Mouse (Mus musculus) splenic B cell, adult 2 months (primary cell): ENCODE measurements around the gene Arhgef9.

Source experiments
- DNase-seq: peaks from one replicate; pipeline ENCODE4 v3.0.0-alpha.2; 2011; ENCODE audit warnings: low read depth, low spot score
- H3K27me3 ChIP-seq: 2 replicates; pipeline ENCODE4 v1.6.1; 2012; ENCODE audit warnings: mild to moderate bottlenecking, low read length, moderate library complexity, mixed read lengths; ENCODE audit not compliant: control insufficient read depth, poor library complexity, insufficient read depth, severe bottlenecking
- H3K36me3 ChIP-seq: 2 replicates; pipeline ENCODE4 v1.6.1; 2012; ENCODE audit warnings: mild to moderate bottlenecking, low read length, moderate library complexity, mixed read lengths; ENCODE audit not compliant: control insufficient read depth, poor library complexity, insufficient read depth, severe bottlenecking

The Arhgef9 gene

GRCm38 (mm10) chrX:95196104-95196919 lies at the start of gene Arhgef9:
TSS of gene Arhgef9 (minus strand) at chrX:95196856.
- peak; percentile 0 for DNase-seq
- Histone ChIP-seq H3K36me3 (no peaks in the 10 kb centered on the region), H3K27me3 (no peaks in the 10 kb centered on the region)

- DNase-seq: no peak
Measured at GRCm38 (mm10) chrX:95238896-95239295, 42.2 kb upstream of the Arhgef9 start.

GRCm38 (mm10) chrX:95195363-95196103 lies 1.1 kb downstream of the Arhgef9 start:
- no peaks in the 10 kb centered on the region for H3K36me3 ChIP-seq
- peak; percentile 1 for DNase-seq
- no peaks in the 10 kb centered on the region for H3K27me3 ChIP-seq

More at GRCm38 (mm10) chrX:95238896-95239295, 42.2 kb upstream of the Arhgef9 start:
- Histone ChIP-seq H3K36me3 (no peaks in the 10 kb centered on the region), H3K27me3 (no peaks in the 10 kb centered on the region)

GRCm38 (mm10) chrX:95175978-95176377 lies 20.7 kb downstream of the Arhgef9 start:
- Histone ChIP-seq H3K36me3 (no peaks in the 10 kb centered on the region), H3K27me3 (no peaks in the 10 kb centered on the region)
- DNase-seq: peak; percentile 29

- DNase-seq: peak; percentile 73
- no peaks in the 10 kb centered on the region for H3K27me3 ChIP-seq
- H3K36me3 ChIP-seq: no peaks in the 10 kb centered on the region
Measured at GRCm38 (mm10) chrX:95166317-95166716, 30.3 kb downstream of the Arhgef9 start.

GRCm38 (mm10) chrX:95165671-95166127 lies 31.0 kb downstream of the Arhgef9 start:
- no peaks in the 10 kb centered on the region for H3K27me3 ChIP-seq
- no peaks in the 10 kb centered on the region for H3K36me3 ChIP-seq
- peak; percentile 0 for DNase-seq

- no peaks in the 10 kb centered on the region for H3K36me3 ChIP-seq
- H3K27me3 ChIP-seq: no peaks in the 10 kb centered on the region
- peak; percentile 23 for DNase-seq
Measured at GRCm38 (mm10) chrX:95164140-95164539, 32.5 kb downstream of the Arhgef9 start.

- Histone ChIP-seq H3K36me3 (no peaks in the 10 kb centered on the region), H3K27me3 (no peaks in the 10 kb centered on the region)
- no peak for DNase-seq
Measured at GRCm38 (mm10) chrX:95163452-95163851, 33.2 kb downstream of the Arhgef9 start.

GRCm38 (mm10) chrX:95156833-95157386 lies 39.7 kb downstream of the Arhgef9 start:
- H3K27me3 ChIP-seq: no peaks in the 10 kb centered on the region
- H3K36me3 ChIP-seq: no peaks in the 10 kb centered on the region
- no peak for DNase-seq

- Histone ChIP-seq H3K36me3 (no peaks in the 10 kb centered on the region), H3K27me3 (no peaks in the 10 kb centered on the region)
- DNase-seq: no peak
Measured at GRCm38 (mm10) chrX:95138636-95139035, 58.0 kb downstream of the Arhgef9 start.

GRCm38 (mm10) chrX:95133502-95133901 lies 63.2 kb downstream of the Arhgef9 start:
- H3K27me3 ChIP-seq: no peaks in the 10 kb centered on the region
- H3K36me3 ChIP-seq: no peaks in the 10 kb centered on the region
- DNase-seq: no peak

GRCm38 (mm10) chrX:95132996-95133395 lies 63.7 kb downstream of the Arhgef9 start:
- DNase-seq: no peak
- no peaks in the 10 kb centered on the region for H3K27me3 ChIP-seq
- no peaks in the 10 kb centered on the region for H3K36me3 ChIP-seq

- DNase-seq: no peak
- Histone ChIP-seq H3K27me3 (no peaks in the 10 kb centered on the region), H3K36me3 (no peaks in the 10 kb centered on the region)
Measured at GRCm38 (mm10) chrX:95131783-95132182, 64.9 kb downstream of the Arhgef9 start.

- no peak for DNase-seq
- no peaks in the 10 kb centered on the region for H3K36me3 ChIP-seq
- no peaks in the 10 kb centered on the region for H3K27me3 ChIP-seq
Measured at GRCm38 (mm10) chrX:95123462-95123861, 73.2 kb downstream of the Arhgef9 start.

GRCm38 (mm10) chrX:95104361-95104760 lies 92.3 kb downstream of the Arhgef9 start:
- no peaks in the 10 kb centered on the region for H3K27me3 ChIP-seq
- no peak for DNase-seq
- no peaks in the 10 kb centered on the region for H3K36me3 ChIP-seq
